11 mouse cellular contexts compared by ENCODE assay signal in the genomic region with DNA sequence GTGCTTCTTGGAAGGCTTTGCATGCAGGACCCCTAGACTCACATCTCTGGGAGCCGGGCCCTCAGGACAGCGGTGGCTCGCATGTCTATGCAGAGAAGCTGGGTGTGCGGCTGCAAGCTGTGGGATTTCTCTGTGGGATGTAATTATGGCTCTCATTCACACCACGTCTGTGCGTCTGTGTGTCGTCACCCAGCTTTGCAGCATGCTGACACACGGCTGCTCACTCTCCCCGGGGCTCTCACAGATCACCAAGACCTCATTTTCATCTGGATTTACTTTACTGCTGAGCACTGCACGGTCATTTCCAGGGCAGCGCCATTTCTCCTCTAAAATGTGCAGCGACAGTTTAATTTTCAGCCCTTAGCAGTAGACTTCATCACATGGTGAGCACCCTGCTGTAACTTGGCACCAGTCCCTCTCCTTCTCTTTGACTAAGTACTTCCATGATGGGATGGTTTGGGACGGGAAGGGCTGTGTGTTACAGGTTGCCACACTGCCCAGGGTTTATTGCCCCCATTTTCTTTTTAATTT.
DNase-seq lines count a peak whose midpoint lies in the region; ATAC-seq and TF ChIP-seq lines count a peak whose summit lies in the region.
"Had no signal": no experiment of that assay in that cellular context is flagged by ENCODE, and none has a peak within 500 bp of the region (broad histone marks: within the 10 kb centered on the region; RNA-seq: fewer than 3 reads in every experiment).

No protein-coding gene starts in this region.

- no peak for ATAC-seq in forebrain, embryonic 14.5 days
- no peak for ATAC-seq in midbrain, embryonic 11.5 days (ENCODE audit: low FRiP score)
- no peak for ATAC-seq in kidney, embryonic 16.5 days (ENCODE audit: low FRiP score, low TSS enrichment)

- H3K36me3 ChIP-seq in forebrain, embryonic 14.5 days (ENCODE audit: control insufficient read depth, insufficient read depth, low read length), result no peaks in the 10 kb centered on the region
- no peaks in the 10 kb centered on the region for H3K36me3 ChIP-seq in midbrain, embryonic 11.5 days (ENCODE audit: control insufficient read depth, insufficient read depth, low read length)
- no peaks in the 10 kb centered on the region for H3K36me3 ChIP-seq in kidney, embryonic 16.5 days (ENCODE audit: insufficient read depth, low read length)

- peaks cover 11% of the 10 kb centered on the region; the same call in 1 of the 2 replicates for H3K4me1 ChIP-seq in forebrain, embryonic 14.5 days (ENCODE audit: control insufficient read depth, insufficient read depth, low read length)
- no peaks in the 10 kb centered on the region for H3K4me1 ChIP-seq in midbrain, embryonic 11.5 days (ENCODE audit: control insufficient read depth, insufficient read depth, low read length)
- peaks cover 13% of the 10 kb centered on the region for H3K4me1 ChIP-seq in kidney, embryonic 16.5 days (ENCODE audit: insufficient read depth, low read length)

- no peak overlapping the region for H3K4me2 ChIP-seq in forebrain, embryonic 14.5 days (ENCODE audit: low read length)
- H3K4me2 ChIP-seq in midbrain, embryonic 11.5 days, result no peak overlapping the region
- no peak overlapping the region for H3K4me2 ChIP-seq in kidney, embryonic 16.5 days (replicated peaks; ENCODE audit: low read depth, low read length)
- H3K4me2 ChIP-seq: heart, embryonic 13.5 days had no signal

- H3K9me3 ChIP-seq in forebrain, embryonic 14.5 days (replicated peaks; ENCODE audit: control insufficient read depth, low read length), result no peaks in the 10 kb centered on the region
- no peaks in the 10 kb centered on the region for H3K9me3 ChIP-seq in midbrain, embryonic 11.5 days (ENCODE audit: control insufficient read depth, low read length)
- no peaks in the 10 kb centered on the region for H3K9me3 ChIP-seq in kidney, embryonic 16.5 days (ENCODE audit: low read length)
- H3K9me3 ChIP-seq: heart, embryonic 13.5 days had no signal

- 36% methylated on average over 13 of the region's 13 CpGs for WGBS in forebrain, embryonic 14.5 days
- 81% methylated on average over 13 of the region's 13 CpGs for WGBS in midbrain, embryonic 11.5 days
- WGBS in kidney, embryonic 16.5 days, result 67% methylated on average over 13 of the region's 13 CpGs

- peak overlapping the region; percentile 43; the same call in 1 of the 2 replicates for H3K9ac ChIP-seq in forebrain, embryonic 14.5 days (ENCODE audit: low read length)
- no peak overlapping the region for H3K9ac ChIP-seq in midbrain, embryonic 11.5 days (ENCODE audit: low read length)
- H3K9ac ChIP-seq in kidney, embryonic 16.5 days (replicated peaks; ENCODE audit: low read length), result no peak overlapping the region
- H3K9ac ChIP-seq: heart, embryonic 13.5 days had no signal

- peak in 1 of 2 experiments; percentile 18 for DNase-seq in layer of hippocampus, adult 2 months (ENCODE audit: low spot score in 2 of 2)
- no peak for DNase-seq in layer of hippocampus, adult 9-11 months
- peak; percentile 39 to 43 for DNase-seq in cerebellum, postnatal 36 days
- peak; percentile 54 for DNase-seq in forebrain, embryonic 14.5 days (ENCODE audit: low spot score)
- peak; percentile 69 for DNase-seq in midbrain, embryonic 11.5 days (ENCODE audit: low spot score, missing footprints)
- DNase-seq in adrenal gland, postnatal 4 days (ENCODE audit: low spot score in 2 of 2), result no peak
- no peak for DNase-seq in kidney, adult 8-10 months

- H3K27ac ChIP-seq in layer of hippocampus, adult 2 months, result peak overlapping the region; percentile 28; the same call in 1 of the 2 replicates
- H3K27ac ChIP-seq in forebrain, embryonic 14.5 days (ENCODE audit: low read depth, low read length), result no peak overlapping the region
- H3K27ac ChIP-seq in midbrain, embryonic 11.5 days (ENCODE audit: low read depth, low read length), result no peak overlapping the region
- H3K27ac ChIP-seq in kidney, embryonic 16.5 days (ENCODE audit: low read length), result no peak overlapping the region
- H3K27ac ChIP-seq: heart, embryonic 13.5 days; kidney, postnatal 0 days had no signal

- no peaks in the 10 kb centered on the region for H3K27me3 ChIP-seq in forebrain, embryonic 14.5 days (replicated peaks; ENCODE audit: control insufficient read depth, insufficient read depth, low read length)
- no peaks in the 10 kb centered on the region for H3K27me3 ChIP-seq in midbrain, embryonic 11.5 days (ENCODE audit: control insufficient read depth, insufficient read depth, low read length)
- no peaks in the 10 kb centered on the region for H3K27me3 ChIP-seq in kidney, embryonic 16.5 days (ENCODE audit: insufficient read depth, low read length)
- H3K27me3 ChIP-seq: heart, embryonic 13.5 days had no signal

- no peak for TF ChIP-seq CTCF in layer of hippocampus, adult 2 months (conservative IDR thresholded peaks at IDR 0.05)

- no peak overlapping the region for H3K4me3 ChIP-seq in layer of hippocampus, adult 2 months
- no peak overlapping the region for H3K4me3 ChIP-seq in forebrain, embryonic 14.5 days (ENCODE audit: low read depth, low read length)
- H3K4me3 ChIP-seq in midbrain, embryonic 11.5 days (ENCODE audit: low read depth, low read length), result no peak overlapping the region
- H3K4me3 ChIP-seq in kidney, embryonic 16.5 days (ENCODE audit: low read length), result no peak overlapping the region
- H3K4me3 ChIP-seq: erythroblast, embryonic 14.5 days; heart, embryonic 13.5 days had no signal

Comparison
In these comparisons a context has a peak if more than half of its experiments do, and no peak if none do; other contexts are left out.
1. DNase-seq: peak in cerebellum, postnatal 36 days (2 of 2), forebrain, embryonic 14.5 days (single experiment) and midbrain, embryonic 11.5 days (single experiment); none in layer of hippocampus, adult 9-11 months (single experiment), adrenal gland, postnatal 4 days (0 of 2) and kidney, adult 8-10 months (0 of 2).